Mouse (Mus musculus): ENCODE measurements around the gene Pllp.

Gene Pllp

DNA sequence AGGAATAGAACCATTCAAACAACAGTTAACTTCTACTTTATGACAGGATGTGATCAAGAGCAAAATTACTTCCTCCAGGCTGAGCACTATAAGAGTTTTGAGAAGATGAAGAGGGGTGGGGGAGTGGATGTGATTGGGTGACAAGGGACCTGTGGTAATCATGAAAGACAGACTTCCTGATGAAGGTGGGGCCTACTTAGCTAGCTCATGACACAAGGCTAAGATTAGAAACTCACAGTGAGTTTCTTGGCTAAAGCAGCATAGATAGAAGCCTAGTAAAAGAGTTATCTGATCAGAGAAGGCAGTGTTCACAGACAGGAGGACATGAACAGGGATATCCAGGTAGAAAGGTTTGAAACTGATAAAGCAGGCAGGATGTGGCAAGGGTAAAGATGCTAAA is 61.9 kb downstream of the Pllp start:
- TF ChIP-seq GATA4 (IDR thresholded peaks at IDR 0.05; ENCODE audit: insufficient replicate concordance, low read length), result no peak

DNA sequence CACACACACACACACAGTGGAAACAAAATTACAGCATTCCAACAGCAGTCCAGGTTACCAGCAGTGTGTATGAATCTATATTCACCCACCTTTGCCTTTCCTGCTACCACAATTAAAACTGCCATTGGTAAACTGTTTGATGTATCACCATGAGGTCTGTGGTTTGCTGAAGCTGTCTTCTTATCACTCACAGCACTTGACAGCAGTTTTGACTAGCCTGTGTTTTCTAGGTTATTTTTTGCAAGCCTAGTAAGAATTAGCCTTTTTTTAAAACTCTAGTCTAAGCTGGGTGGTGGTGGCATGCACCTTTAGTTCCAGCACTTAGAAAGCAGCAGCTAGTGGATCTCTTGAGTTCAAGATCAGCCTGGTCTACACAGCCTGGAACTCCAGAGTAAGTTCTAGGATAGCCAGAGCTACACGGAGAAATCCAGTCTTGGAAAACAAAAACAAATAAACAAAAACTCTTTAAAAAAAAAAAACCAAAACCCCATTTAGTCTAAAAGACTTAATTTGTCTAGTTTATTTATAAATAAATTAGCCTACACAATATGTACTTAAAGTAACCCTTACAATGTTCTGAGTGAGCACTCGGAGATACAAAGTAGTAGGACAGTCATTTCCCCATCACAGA is 62.4 kb downstream of the Pllp start:
- no peak for TF ChIP-seq GATA4 (IDR thresholded peaks at IDR 0.05; ENCODE audit: insufficient replicate concordance, low read length)

Measured in liver, adult (tissue).